In the genomic region with DNA sequence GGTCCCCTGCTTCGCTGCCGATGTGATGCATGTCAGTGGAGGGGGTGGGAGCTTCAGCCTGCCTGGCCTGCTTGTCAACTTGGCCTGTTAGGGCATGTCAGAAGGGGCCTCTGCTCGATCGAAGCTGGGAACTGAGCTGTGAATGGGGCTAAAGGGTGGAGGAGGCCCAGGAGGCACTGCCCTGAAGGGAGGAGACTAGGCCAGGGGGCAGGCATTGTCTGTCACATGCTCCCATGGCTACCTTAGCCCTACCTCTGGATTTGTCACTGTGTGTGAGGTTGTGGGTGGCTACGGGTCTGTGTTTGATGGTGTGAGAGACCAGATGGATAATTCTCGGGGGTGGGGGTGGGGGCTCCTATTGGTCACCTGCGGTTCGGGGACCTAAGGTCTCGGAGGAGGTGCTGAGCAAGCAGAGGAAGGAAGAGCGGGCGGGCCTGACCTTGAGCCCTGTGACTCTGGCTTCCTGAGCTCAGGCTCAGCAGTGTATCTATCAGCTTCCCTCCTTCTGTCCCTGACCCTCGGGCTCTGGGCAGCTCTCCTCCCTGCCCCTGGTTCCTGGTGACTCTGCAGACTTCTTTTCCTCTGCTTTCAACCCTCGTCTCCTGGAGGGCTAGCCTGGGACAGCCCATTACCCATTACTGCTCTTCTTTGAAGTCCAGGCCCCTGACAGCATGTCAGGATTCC, we compare ENCODE assay signal across 8 mouse cellular contexts. TPM values are rescaled to one million over a fixed set of nuclear protein-coding genes. Genes with fewer than 3 reads are reported as not detected.
DNase-seq lines count a peak whose midpoint lies in the region; ATAC-seq and TF ChIP-seq lines count a peak whose summit lies in the region.

No protein-coding gene starts in this region.

- peak overlapping the region; percentile 69 for H3K4me2 ChIP-seq in heart, embryonic 12.5 days
- peak overlapping the region; percentile 55; the same call in 1 of the 2 replicates for H3K4me2 ChIP-seq in kidney, postnatal 0 days (ENCODE audit: low read length)

- ATAC-seq in heart, embryonic 12.5 days (ENCODE audit: insufficient number of reproducible peaks, low FRiP score), result peak; percentile 40
- ATAC-seq in kidney, postnatal 0 days (replicated peaks; ENCODE audit: low FRiP score, low read depth), result peak; percentile 26

- DNase-seq in 416B (ENCODE audit: low read depth), result peak; percentile 99
- DNase-seq in R1 (ENCODE audit: low read depth, low spot score), result peak; percentile 72
- no peak for DNase-seq in kidney, postnatal 0 days (ENCODE audit: low spot score)
- DNase-seq in lung, postnatal 36 days, result peak; percentile 76
- peak; percentile 92 for DNase-seq in yolk sac, embryonic 10.5 days (ENCODE audit: low spot score)
- DNase-seq in layer of hippocampus, postnatal 25 days (ENCODE audit: extremely low spot score in 1 of 2, low spot score in 1 of 2), result no peak
- DNase-seq in frontal cortex, adult 2 months (ENCODE audit: extremely low spot score in 1 of 2, low spot score in 1 of 2), result no peak

- no peaks in the 10 kb centered on the region for H3K27me3 ChIP-seq in heart, embryonic 12.5 days (replicated peaks)
- H3K27me3 ChIP-seq in kidney, postnatal 0 days (ENCODE audit: insufficient read depth, low read length), result no peaks in the 10 kb centered on the region

- no peaks in the 10 kb centered on the region for H3K9me3 ChIP-seq in heart, embryonic 12.5 days (replicated peaks)
- H3K9me3 ChIP-seq in kidney, postnatal 0 days (replicated peaks; ENCODE audit: low read length), result no peaks in the 10 kb centered on the region

- H3K9ac ChIP-seq in heart, embryonic 12.5 days, result peak overlapping the region; percentile 57
- peak overlapping the region; percentile 15; the same call in 1 of the 2 replicates for H3K9ac ChIP-seq in kidney, postnatal 0 days (ENCODE audit: low read depth, low read length)

- no peak for TF ChIP-seq CTCF in kidney, postnatal 0 days (IDR thresholded peaks at IDR 0.05; ENCODE audit: low read depth)

- no peak overlapping the region for H3K4me3 ChIP-seq in heart, embryonic 12.5 days
- no peak overlapping the region for H3K4me3 ChIP-seq in kidney, postnatal 0 days (replicated peaks; ENCODE audit: low read depth, low read length)

- WGBS in heart, embryonic 12.5 days, result 22% methylated on average over 11 of the region's 13 CpGs
- WGBS in kidney, postnatal 0 days, result 29% methylated on average over 13 of the region's 13 CpGs

- peak overlapping the region; percentile 99 for H3K27ac ChIP-seq in heart, embryonic 12.5 days (ENCODE audit: poor library complexity, severe bottlenecking)
- peak overlapping the region; percentile 90 for H3K27ac ChIP-seq in kidney, postnatal 0 days

- H3K4me1 ChIP-seq in heart, embryonic 12.5 days (replicated peaks), result peaks cover 80% of the 10 kb centered on the region
- peaks cover 59% of the 10 kb centered on the region for H3K4me1 ChIP-seq in kidney, postnatal 0 days (replicated peaks; ENCODE audit: insufficient read depth, low read length)

- H3K36me3 ChIP-seq in heart, embryonic 12.5 days, result 0 out of 2 replicates have a peak, but pooled peaks cover 7% of the 10 kb centered on the region
- no peaks in the 10 kb centered on the region for H3K36me3 ChIP-seq in kidney, postnatal 0 days (ENCODE audit: insufficient read depth, low read length)

RNA-seq across cellular contexts. Expression of a gene that starts 20.6 kb away (rescaled TPM):
- 12.4 and 12.5 TPM in 2 replicates for polyA plus RNA-seq in heart, embryonic 12.5 days (2016; fragmentation: Nextera tagmentation; extraction: Ambion mirVana)
- 5.4 and 5.7 TPM in 2 replicates for polyA plus RNA-seq in kidney, postnatal 0 days (2015; fragmentation: Nextera tagmentation; extraction: Ambion mirVana)
- total RNA-seq in layer of hippocampus, postnatal 25 days (2021), result 10 to 100 TPM; 71.4 to 73.5 TPM
- polyA plus RNA-seq in frontal cortex, adult 2 months (2012; rRNA removed), result 53.4 and 64.2 TPM in 2 replicates

Comparison
In these comparisons a context has a peak if more than half of its experiments do, and no peak if none do; other contexts are left out.
1. DNase-seq: peak in 416B (single experiment), R1 (single experiment), lung, postnatal 36 days (single experiment) and yolk sac, embryonic 10.5 days (single experiment); none in kidney, postnatal 0 days (single experiment), layer of hippocampus, postnatal 25 days (0 of 2) and frontal cortex, adult 2 months (0 of 2).